Mouse (Mus musculus): ENCODE data around the gene Cwc25.
"Not testable (repeated sequence)": the region's sequence is repeated elsewhere in the genome, so short reads cannot be mapped to it uniquely, and the experiment has no call there.

Gene Cwc25

DNA sequence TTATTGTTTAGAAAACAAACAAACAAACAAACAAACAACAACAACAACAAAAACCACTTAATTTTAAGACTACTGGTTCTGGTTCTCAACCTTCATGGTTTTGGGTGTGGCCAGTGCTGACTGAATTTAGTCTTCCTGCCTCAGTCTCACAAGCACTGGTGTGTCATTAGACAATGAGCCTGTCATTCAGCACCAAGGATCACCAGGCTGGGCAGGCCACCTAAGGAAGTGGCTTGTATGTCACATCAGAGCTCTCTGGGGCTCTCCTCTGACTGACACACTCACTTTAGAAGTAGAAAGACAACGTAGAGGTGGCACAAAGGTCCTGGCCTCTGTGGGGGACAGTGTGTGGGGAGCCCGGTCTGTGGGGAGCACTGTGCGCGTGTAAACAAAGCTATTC, 47.3 kb downstream of the Cwc25 start:
- DNase-seq, result no peak

DNA sequence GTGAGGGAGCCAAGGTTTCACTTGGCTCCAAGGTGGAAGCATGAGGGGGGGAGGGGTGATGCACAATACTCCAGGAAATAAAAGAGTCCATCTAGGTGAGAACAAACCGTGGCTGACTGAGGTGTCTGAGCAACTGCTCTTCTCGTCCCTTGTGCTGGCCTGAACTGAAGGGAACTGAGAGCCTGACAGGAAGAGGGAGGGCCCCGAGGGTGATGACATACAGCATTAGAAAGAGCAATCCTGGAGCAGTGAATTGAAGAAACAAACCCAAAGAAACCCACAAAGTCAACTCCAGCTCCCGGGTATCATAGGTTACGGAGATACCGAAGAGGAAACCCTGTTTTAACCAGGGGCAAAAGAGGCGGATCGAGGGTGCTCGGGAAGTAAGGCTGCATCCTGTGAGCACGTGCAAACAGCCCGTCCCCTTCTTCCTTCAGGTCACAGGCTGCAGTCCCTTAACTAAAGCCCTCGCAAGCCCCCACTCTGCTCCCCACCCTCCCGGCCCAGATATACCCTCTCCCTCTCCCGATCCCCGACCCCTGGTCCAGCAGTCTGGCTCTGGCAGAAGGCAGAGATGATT, 48.0 kb downstream of the Cwc25 start:
- DNase-seq, result no peak

DNA sequence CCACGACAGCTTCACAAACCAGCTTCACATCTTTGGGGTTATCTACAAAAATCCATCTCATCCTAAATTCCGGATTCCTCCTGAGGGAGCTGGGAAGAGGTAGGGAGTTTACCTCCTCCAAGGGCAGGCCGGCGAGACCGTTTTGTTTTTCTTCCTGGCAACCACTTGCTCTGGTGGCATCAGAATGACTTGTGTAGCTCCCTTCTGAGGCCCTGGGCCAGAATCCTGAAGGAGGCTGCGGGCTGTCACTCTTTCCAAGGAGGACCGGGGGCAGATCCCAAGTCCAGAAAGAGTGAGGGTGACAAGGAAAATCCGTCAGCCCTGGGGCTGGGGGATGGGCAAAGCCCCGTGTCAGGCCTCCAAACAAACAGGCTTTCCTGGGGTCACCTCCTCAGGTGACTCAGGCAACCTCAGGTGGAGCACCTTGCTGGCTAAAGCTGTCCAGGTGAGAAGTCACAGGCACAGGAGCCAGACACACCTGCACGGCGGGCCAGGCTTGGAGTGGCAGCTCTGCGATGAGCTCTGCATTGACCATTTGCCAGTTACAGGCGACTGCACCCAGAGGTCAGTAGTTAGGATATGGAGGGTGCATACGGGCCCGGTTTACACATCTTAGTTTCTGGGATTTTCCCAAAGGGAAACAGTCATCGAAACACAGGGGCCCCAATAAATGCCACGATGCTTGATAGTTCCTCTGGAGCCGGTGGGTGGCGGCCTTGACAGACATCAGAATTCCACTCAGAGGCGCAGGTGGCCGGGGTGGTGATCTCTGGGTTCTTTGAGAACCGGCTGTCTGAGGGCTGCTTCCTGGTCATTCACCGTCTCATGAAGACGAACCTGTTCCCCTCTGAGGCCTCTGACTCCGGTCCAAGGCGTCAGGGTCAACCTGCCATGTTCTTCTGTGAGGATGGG, 48.7 kb downstream of the Cwc25 start:
- DNase-seq, result no peak

DNA sequence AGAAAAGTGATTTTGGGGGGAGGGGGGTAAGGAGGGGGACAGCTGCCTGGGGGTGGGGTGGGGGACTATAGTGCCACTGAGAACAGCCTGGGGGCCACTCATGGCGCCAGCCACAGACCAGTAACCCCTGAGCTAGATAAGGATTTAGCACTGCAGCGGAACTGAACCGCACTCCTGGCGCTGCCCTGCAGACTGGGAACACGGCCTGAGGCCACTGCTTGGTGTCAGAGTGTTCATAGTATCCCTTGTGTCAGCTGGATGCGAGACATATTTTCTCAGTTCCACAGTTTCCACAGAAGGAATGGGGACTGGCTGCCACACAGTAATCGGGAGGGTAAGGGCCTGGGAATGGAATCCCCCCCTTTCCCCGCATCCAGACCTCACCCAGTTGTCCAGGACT, 50.3 kb downstream of the Cwc25 start:
- no peak for DNase-seq

DNA sequence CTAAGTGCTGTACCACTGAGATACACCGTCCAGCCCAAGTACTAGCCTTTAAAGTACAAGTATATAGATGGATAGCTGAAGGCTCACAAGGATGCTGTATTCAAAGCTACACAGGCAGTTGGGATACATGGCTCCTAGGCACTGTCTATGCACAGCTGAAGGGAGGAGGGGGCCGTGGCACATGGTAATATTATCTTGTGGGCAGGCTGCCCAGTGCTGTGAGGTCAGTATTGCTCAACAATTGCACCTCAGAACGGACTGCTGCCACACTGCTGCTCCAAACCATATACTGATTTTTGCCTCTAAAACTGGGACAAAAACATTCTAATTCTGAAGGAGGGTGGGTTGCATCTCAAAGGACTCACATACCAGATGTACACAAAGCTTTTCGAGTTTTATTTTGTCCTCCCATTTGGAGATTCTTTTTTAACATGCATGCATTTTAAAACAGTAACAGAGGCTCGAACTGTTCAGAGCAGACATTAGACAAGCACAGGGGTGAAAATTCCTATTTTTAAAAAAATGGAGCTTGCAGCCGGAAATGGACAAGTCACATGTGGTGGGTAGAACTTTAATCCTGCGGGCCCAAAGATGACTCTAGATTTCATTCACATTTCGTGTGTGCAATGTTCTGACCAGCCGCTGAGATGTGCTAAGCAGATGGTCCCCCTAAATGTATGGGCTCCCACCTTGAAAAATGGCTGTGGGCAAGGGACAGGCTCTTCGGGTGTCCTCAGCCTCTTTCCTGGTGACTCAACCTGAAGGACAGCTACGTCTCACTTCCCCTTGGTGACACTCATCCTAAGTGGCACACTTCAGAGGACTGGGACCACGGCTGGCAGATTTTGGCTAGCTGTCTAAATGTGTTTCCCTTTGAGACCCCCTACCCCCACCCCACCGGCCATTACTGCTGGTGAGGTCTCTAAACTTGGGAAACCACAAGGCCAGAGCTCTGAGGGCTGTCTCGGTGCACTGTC, 51.3 kb downstream of the Cwc25 start:
- DNase-seq, result no peak

DNA sequence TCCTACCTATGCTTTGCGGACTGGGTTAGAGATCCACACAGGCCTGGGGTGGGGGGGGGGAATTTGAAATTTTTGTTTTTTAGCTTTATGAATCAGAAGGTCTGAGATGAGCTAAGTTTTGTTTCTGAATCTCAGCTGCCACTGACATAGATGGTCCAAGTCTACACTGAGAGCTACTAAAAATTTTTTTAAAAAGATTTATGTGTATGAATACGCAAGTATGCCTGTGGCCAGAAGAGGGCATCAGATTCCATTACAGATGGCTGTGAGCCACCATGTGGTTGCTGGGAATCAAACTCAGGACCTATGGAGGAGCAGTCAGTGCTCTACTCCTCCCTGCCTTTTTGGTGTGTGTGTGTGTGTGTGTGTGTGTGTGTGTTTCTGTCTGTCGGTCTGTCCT, 52.0 kb downstream of the Cwc25 start:
- no peak for DNase-seq

DNA sequence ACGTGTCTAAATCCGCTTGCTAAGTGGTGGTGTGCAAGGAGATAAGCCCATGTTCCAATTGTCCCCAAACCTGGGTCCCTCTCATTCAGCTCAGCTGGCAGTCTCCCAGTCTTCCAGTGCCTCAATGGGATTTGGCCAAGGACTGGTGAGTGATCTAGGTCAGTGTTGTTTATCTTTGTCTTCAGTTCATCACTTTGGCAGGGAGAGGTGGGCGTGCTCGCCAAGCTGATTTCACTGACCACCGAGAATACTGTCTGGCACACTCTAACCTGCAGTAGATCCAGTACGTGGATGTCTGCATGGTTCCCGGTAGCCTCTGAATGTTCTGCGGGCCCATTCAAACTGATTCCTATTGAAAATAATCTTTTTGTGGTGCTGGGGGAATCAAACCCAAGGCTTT, 52.5 kb downstream of the Cwc25 start:
- DNase-seq, result no peak

DNA sequence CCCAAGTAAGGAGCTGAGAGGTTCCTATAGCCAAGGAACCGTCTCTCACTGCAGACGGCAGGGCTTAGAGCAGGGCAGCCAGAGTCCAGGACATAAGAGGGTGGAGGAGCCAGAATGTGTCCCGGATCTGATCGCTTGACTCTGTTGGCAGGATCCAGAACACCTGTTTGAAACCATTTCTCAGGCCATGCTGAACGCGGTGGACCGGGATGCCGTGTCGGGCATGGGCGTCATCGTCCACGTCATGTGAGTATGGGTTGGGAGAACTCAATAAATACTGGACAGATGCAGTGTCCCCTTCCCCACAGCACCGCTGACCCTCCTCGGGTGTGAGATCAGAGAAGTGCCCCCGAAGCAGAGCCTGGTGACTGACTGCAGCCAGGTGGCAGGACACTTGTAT, 54.1 kb downstream of the Cwc25 start:
- no peak for DNase-seq

DNA sequence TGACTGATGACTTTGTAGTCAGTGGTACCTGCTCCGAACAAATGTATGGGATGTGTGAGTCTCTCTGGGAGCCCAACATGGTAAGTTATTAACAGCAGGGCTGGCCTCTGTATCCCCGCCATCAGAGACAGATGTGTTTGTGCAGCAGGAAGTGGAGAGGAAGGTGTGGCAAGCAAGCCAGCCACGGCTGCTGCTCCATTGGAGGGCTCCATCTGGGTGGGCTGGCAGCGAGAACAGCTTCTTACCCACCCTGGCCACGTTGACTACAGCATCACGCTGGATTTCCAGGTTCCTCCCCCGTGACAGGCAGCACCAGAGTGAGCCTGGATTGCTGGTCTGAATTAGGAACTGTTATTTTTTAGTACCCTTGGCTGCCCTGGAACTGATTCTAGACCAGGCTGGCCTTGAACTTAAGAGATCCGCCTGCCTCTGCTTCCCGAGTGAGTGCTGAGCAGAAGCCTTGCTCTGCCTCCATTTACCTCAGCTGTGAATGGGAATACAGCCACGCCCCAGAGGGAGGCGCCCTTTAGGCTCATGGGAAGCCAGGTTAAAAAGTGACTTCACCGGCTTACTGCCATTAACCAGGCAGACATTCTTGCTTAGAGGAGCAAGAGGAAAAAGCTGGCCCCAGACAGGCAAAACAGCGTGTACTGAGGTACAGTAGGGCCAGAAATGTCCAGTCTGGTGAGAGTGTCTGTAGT, 55.0 kb downstream of the Cwc25 start:
- peak; percentile 42 for DNase-seq

DNA sequence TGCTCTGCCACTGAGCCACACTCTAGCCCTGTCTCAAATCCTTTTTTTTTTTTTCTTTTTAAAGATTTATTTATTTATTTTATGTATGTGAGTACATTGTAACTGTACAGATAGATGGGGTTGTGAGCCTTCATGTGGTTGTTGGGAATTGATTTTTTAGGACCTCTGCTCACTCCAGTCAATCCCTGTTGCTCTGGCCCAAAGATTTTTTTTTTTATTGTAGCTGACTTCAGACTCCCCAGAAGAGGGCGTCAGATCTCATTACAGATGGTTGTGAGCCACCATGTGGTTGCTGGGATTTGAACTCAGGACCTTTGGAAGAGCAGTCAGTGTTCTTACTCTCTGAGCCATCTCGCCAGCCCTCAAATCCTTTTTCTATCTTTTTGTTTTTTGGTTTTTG, 56.3 kb downstream of the Cwc25 start:
- not testable (repeated sequence) for DNase-seq

DNA sequence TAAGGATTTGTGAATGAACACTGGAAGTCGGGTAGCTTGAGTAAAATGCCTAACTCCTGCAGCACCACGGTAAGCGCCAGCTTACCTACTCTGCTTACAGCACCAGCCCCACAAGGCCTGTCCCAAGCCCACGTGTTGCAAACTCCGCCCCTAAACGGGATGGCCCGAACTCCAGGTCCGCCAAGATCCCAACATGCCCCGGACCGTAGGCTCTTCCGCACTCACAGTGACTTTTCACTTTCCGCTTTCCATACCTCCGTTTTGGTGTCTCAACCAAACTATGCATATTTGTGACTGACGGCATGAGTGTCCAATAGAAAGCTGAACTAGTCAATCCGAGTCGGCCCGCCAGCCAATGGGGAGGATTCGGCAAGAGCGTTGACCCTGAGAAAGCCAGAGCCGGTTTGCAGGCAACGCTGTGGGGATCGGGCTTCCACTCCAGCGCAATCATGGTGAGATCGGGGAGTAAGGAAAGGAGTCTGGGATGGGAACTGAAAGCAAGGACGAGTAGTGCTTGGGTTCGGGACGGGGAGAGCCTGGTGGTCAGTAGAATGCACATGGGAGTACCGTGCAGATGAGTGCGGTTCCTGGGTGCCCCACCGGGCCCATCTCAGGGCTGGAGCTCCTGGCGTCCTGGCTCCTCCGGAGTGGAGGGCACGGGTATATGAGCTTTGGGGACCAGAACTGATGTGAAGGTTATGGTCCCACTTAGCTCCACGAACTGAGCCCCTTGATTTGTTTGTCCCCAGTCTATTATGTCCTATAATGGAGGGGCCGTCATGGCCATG, 63.1 kb downstream of the Cwc25 start, which contains the start of gene Psmb3:
Gene Psmb3 (plus strand): TSS at position 361 of the 788 bp plus-strand sequence.
- peak; percentile 100 for DNase-seq

DNA sequence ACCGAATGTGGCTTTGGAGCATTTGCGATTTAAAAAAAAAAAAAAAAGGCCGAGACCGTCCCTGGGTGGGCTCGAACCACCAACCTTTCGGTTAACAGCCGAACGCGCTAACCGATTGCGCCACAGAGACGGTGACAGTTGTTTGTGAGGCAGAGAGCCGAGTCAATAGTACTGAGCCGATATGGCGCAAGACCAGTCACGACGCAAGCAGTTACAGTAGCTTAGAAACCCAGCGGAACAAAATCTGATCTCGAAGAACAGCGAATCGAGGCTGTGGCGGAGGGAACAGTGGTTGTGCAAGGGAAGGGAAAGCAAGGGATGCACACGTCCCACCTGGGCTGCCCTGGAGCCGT, 64.0 kb downstream of the Cwc25 start:
- peak; percentile 89 for DNase-seq

DNA sequence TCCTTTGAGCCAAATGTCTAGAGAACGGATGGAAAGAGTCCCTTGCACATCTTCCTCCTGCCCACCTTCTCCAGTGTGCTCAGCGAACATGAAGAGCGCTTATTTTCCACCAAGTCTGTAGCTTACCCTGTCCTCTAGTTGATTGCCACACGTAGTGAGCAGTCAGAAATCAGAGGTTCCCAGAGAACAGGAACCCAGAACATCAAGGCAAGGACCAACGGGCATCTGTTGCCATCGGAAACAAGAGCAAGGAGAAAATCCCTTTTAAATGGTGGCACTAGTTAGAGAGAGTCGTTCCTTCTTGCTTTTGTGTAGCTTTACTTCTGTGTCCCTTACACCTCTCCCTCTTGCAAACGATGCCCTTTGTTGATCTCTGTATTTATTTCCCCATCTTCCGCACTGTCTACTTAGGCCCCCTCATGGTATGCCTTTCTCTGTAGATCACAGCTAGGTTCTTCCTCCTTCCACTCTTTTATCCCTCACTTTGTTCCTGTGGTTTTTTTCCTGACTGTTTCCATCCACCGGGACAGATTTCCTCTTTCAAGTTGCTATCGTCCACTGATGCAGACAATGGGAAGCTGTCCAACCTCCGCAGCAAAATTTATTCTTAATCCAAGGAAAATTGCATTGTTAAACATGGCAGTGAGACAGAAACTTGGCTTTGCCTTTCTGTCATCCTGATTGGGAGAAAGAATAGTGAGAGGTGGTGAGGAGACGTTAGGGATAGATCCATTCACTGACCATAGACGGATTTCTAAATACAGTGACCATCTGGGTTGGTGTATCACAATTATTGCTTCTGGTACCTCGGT, 64.6 kb downstream of the Cwc25 start:
- peak; percentile 42 for DNase-seq

DNA sequence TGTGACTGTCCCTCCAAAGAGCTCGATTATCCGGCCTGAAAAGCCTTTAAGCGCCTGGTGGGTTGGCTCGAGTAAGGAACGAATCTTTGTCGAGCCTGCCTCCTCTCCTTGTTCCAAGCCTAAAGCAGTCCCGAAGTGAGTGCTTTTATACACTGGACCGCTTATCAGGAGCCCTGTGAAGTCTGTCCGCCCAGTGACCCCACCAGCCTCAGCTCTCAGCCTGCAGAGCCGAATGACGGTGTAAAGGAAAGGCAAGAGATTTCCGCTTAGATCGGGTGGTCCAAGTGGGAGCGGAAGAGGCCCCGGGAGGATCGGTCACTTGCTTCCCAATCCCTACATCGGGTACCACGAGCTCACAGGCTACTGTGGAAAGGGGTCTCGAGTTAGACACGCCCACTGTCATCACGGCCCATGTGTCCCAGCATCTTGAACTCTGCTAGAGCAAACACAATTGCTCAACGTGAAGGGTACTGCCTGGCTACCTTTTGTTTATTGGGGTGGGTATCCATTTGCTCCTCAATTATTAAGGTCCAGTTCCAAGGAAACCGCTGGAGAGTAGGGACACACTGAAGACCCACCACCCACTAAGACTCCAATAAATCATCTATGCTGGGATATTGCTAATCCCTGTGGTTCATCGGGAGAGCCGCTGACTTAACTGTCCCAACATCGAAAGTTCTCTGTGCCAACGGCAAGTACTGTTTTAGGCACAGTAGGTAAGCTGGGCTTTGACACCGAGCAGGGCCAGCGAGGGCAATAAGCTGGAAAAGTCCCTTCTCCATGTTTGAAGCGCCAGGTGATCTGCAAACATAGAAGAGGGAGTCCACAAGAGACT, 65.4 kb downstream of the Cwc25 start:
- peak; percentile 49 for DNase-seq

DNA sequence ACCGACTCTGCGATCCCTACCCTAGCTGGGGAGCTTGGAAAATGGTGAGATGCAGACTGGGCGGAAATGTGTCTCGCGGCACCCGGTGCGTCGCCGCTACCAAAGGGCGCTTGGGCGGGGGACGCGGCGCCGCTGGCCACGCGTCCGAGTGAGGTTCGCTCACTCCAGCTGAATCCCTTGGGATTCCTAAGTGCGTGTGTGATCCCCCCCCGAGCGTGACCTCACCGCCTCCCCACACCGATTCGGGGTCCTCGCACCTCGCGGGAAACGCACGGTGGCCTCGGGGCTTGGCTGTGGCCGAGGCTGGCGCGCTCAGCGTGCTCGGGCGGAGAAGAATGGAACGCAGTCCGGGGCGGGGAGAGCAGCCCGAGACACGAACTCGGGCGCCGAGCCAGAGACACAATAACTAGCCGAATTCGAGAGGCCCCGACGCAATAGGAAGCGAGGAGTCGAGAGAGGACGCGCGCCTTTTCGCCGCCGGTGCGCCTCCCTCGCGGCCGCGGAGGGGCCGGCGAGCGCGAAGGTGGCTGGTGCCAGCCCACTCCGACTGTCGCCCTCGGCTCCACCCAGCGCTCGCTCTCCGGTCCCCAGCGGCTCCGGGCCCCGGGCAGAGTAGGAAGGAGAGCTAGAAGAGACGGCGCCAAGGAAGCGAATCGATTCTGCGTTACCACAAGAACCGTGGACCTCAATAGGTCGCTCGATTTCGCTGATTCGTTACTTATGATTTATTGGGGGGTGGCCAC, 66.2 kb downstream of the Cwc25 start, which contains the start of gene Pcgf2:
Gene Pcgf2 (minus strand): TSS at position 495 of the 743 bp plus-strand sequence.
- DNase-seq, result peak; percentile 76

DNA sequence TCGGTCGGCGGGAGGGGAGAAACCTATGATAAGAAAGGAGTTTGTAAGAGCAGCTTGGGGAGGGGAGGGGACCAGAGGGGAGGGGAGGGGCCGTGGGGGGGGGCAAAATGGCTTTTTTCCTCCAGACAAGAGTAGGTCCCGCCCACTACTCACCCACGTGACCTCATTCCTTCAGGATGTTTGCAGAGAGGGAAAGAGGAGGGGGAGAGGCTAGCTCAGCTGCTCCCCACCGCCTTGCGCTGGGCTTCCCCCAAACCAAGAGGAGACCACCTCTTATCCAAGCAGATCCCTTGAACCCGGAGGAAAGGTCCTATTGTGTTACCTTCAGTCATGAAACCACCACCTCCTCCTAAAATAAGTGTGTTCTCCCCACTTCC, 66.7 kb downstream of the Cwc25 start:
- peak; percentile 94 for DNase-seq

DNA sequence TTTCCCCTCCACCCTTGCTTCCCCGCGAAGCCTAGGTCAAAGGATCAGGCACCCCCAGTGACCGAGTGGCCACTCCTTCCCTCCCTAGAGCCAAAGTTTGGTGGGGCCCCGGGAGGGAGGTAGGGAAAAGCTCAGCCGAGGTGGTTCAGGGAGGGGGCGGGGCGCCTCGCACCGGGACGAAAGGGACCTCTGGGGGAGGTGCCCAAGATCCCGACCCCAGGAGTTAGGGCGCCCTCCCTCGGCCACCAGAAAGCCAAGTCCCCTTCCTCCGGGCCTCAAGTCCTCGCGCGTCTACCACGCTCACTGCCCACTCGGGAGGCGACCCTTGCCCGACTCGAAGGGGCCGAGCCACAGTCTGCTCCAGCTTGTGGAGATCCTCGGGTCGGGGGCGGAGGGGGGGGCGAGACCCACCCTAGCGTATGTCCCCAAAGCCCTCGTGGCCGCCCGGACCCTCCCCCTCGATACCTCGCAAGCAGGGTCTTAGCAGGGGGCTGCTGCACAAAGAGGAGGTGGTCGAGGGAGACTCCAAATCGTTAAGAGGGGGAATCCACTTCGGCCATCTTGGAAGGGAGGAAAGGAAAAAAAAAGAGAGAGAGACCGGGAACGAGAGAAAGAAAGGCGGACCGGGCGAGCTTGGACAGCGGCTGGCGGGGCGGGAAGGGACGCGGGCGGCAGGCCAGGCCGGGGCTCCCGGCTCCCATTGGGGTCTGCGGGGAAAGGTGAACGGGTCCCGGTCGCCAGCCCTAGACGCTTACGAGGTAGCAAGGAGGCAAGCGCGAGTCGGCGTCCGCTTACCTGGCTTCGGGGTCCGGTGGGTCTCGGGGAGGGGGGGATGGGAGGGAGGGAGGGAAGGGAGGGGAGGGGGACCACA, 67.4 kb downstream of the Cwc25 start:
- DNase-seq, result peak; percentile 74

DNA sequence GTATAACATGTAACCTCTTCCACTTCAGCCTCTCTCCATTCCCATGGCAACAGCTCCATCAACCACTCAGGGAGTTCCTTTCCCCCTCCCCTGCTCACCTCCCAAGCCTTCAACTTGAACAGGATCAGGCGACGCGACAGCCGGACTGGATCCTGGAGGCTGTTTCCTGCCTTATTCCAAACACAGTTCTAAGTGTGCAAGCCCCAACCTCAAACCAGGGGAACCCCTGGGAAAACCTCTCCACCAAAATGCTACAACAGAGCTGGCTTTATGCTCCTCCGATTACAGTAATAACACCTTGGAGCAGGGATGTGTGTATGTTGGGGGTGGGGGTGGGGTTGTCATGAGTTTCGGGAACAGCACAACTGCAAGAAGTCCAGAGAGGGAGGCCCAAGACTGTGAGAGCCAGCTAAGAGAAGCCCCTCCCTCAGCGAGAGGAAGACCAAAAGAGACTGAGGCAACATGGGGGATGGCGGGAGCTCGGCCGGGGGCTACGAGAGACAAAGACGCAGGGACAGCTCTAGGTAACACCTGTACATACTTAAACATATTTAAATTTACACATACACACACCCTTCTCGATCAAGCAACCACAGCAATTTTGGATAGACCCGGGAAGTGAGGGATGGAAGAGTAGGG, 68.3 kb downstream of the Cwc25 start:
- DNase-seq, result peak; percentile 28

Data from kidney, adult 9 months (tissue).